Mouse (Mus musculus) layer of hippocampus, adult 2 months (tissue): ENCODE measurements around the gene Spty2d1. TPM values are rescaled to one million over a fixed set of nuclear protein-coding genes. Genes with fewer than 3 reads are reported as not detected.
"Not testable (repeated sequence)": the region's sequence is repeated elsewhere in the genome, so short reads cannot be mapped to it uniquely, and the experiment has no call there.

Experiments
- DNase-seq, 2 experiments: peaks; one replicate each; pipeline ENCODE4 v3.0.0; 2022; ENCODE audit warnings: low spot score in 2 of 2
- H3K27ac ChIP-seq: fragments of 200-600 bp; 2 replicates; pipeline ENCODE4 v1.8.1; 2022
- H3K4me3 ChIP-seq: fragments of 200-600 bp; 2 replicates; pipeline ENCODE4 v1.8.1; 2022; ENCODE audit warnings: mild to moderate bottlenecking
- CTCF ChIP-seq: fragments of 200-600 bp; conservative IDR thresholded peaks from 2 replicates; pipeline ENCODE4 v1.8.1; 2022; ENCODE audit warnings: antibody characterized with exemption, mild to moderate bottlenecking, moderate library complexity
- total RNA-seq, 2 experiments: library from RNA; stranded (reverse); gene quantifications; 2 replicates each; pipeline ENCODE4 v1.2.3; 2021

The Spty2d1 gene
- total RNA-seq, 2 experiments from 2014 or later = 15.4 to 16.0 TPM

GRCm38 (mm10) chr7:46997644-46998395 is 10.4 kb downstream of the Spty2d1 start:
- TF ChIP-seq CTCF = no peak
- DNase-seq = no peak
- Histone ChIP-seq H3K27ac (no peak overlapping the region), H3K4me3 (no peak overlapping the region)

GRCm38 (mm10) chr7:46997008-46997407 is 11.2 kb downstream of the Spty2d1 start:
- no peak for TF ChIP-seq CTCF

DNA sequence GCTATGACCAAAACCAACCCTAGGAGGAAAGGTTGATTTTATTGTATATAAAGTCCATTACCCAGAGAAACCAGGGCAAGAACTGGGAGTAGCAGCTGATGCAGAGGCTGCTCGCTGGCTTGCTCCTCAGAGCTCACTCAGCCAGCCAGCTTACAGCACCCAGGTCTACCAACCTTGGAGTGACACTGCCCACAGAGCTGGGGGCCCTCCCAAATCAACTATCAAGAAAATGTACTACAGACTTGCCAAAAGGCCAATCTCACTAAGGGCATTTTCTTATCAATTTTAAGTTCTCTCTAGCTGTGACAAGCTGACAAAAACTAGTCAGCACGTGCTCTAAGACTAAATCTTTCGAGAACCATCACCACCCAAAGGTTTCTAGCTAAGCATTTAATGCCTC is 12.7 kb downstream of the Spty2d1 start:
- DNase-seq = no peak

More at GRCm38 (mm10) chr7:46997008-46997407, 11.2 kb downstream of the Spty2d1 start:
- H3K4me3 ChIP-seq = no peak overlapping the region
- H3K27ac ChIP-seq = no peak overlapping the region
- no peak for DNase-seq

DNA sequence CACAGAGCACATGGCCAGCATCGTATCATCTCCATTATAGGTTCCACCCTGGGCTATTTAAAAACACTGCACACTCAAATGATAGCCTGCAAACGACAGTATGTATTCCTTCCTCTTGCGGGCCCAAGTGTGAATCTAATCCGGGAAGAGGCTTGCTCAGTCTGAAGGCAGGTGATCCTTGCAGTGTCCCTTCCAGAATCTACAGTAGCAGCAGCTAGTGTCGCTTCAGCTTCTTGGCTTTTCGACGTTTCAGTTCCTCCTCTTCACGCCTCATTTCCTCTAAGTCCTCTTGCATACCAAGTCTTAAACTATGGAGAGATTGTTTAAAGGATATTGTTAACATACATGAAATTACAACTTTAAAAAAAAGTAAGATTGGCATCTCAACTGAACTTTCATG is 15.1 kb downstream of the Spty2d1 start:
- DNase-seq = no peak
- H3K27ac ChIP-seq = no peak overlapping the region
- no peak overlapping the region for H3K4me3 ChIP-seq
- TF ChIP-seq CTCF = no peak

More for the DNA sequence above, 12.7 kb downstream of the Spty2d1 start:
- H3K27ac ChIP-seq = no peak overlapping the region
- no peak overlapping the region for H3K4me3 ChIP-seq
- TF ChIP-seq CTCF = no peak

GRCm38 (mm10) chr7:46989387-46989786 is 18.8 kb downstream of the Spty2d1 start:
- not testable (repeated sequence) for H3K27ac ChIP-seq, DNase-seq, H3K4me3 ChIP-seq

DNA sequence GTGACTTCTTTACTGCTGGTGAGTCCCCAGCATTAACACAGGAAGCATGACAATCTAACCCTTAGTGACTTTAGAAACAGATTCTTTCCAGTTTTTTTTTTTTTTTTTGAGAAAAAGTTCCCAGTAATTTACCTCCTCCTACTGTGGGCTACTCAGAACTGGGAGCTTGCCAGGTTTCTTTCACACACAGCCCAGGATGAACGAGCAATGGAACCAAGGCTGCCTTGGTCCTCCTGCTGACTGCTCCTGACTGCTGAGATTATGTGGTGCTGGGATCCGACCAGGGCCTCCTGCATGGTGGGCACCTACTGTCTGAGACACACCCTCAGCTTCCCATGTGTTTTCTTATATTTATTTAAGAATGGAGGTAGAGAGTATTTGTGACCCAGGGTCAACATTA is 21.1 kb downstream of the Spty2d1 start:
- Histone ChIP-seq H3K27ac (no peak overlapping the region), H3K4me3 (no peak overlapping the region)
- no peak for DNase-seq
- no peak for TF ChIP-seq CTCF

DNA sequence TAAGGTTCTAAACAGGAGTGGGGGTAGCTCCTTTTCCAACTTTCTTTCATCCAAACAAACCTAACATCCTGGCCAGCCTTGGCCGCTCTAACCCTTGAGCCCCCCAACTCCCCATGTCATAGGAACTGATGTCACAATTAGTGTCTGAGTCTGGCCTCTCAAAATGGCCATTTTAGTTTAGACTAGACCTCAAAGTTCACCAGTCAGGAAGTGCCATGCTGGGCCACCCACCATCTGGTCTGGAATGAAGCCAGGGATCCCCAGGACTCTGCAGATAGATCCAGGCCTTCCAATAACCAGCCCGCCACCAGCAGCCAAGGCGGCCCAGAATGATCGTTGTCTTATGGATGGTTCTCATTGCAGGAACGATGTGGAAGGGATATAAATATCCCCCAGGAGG is 21.6 kb downstream of the Spty2d1 start:
- TF ChIP-seq CTCF = no peak
- peak in 1 of 2 experiments; percentile 10 for DNase-seq
- no peak overlapping the region for H3K27ac ChIP-seq
- no peak overlapping the region for H3K4me3 ChIP-seq

GRCm38 (mm10) chr7:46985718-46986505 is 22.3 kb downstream of the Spty2d1 start:
- no peak overlapping the region for H3K27ac ChIP-seq
- H3K4me3 ChIP-seq = no peak overlapping the region
- no peak for DNase-seq
- TF ChIP-seq CTCF = no peak

- no peak for DNase-seq
- no peak for TF ChIP-seq CTCF
- no peak within 1 kb of the TSS for H3K4me3 ChIP-seq
Observed at GRCm38 (mm10) chr7:46983280-46983679, 24.9 kb downstream of the Spty2d1 start, which contains the start of gene Gm9999. TSS of gene Gm9999 (plus strand) at chr7:46983580.

DNA sequence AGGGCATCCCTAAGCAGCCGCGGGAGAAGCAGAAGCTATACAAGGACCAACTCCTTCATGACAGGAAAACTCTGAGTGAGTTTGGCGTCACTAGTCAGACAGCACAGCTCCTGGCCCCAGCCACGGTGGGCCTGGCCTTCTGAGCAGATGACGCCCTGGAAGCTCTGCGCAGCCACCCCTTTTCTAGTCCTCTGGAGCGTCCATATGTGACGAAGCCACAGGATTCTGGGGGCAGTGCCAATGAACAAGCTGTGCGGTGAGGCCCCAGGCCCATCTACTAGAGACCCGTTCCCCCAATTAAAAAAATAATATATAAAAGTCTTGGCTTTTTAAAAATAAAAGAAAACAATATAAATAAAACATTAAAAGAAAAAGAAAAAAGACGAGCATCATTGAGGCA is 32.8 kb downstream of the Spty2d1 start:
- no peak overlapping the region for H3K27ac ChIP-seq
- no peak for DNase-seq
- TF ChIP-seq CTCF = no peak
- H3K4me3 ChIP-seq = no peak overlapping the region

More at GRCm38 (mm10) chr7:46983280-46983679, 24.9 kb downstream of the Spty2d1 start, which contains the start of gene Gm9999:
- H3K27ac ChIP-seq = no peak within 1 kb of the TSS

GRCm38 (mm10) chr7:46974648-46975047 is 33.6 kb downstream of the Spty2d1 start:
- no peak overlapping the region for H3K4me3 ChIP-seq
- TF ChIP-seq CTCF = no peak
- no peak for DNase-seq
- no peak overlapping the region for H3K27ac ChIP-seq

GRCm38 (mm10) chr7:46969898-46970297 is 38.3 kb downstream of the Spty2d1 start:
- TF ChIP-seq CTCF = no peak

GRCm38 (mm10) chr7:46964070-46964469 is 44.1 kb downstream of the Spty2d1 start:
- no peak for TF ChIP-seq CTCF
- Histone ChIP-seq H3K27ac (no peak overlapping the region), H3K4me3 (no peak overlapping the region)
- no peak for DNase-seq

More at GRCm38 (mm10) chr7:46969898-46970297, 38.3 kb downstream of the Spty2d1 start:
- DNase-seq = no peak
- no peak overlapping the region for H3K4me3 ChIP-seq
- no peak overlapping the region for H3K27ac ChIP-seq
